Mouse (Mus musculus) lung, postnatal 25 days (tissue): ENCODE data around the gene Spaca4.

Experiments used
- DNase-seq: peaks from one replicate; pipeline ENCODE4 v3.0.0; 2022; ENCODE audit warnings: low spot score

Gene Spaca4

DNA sequence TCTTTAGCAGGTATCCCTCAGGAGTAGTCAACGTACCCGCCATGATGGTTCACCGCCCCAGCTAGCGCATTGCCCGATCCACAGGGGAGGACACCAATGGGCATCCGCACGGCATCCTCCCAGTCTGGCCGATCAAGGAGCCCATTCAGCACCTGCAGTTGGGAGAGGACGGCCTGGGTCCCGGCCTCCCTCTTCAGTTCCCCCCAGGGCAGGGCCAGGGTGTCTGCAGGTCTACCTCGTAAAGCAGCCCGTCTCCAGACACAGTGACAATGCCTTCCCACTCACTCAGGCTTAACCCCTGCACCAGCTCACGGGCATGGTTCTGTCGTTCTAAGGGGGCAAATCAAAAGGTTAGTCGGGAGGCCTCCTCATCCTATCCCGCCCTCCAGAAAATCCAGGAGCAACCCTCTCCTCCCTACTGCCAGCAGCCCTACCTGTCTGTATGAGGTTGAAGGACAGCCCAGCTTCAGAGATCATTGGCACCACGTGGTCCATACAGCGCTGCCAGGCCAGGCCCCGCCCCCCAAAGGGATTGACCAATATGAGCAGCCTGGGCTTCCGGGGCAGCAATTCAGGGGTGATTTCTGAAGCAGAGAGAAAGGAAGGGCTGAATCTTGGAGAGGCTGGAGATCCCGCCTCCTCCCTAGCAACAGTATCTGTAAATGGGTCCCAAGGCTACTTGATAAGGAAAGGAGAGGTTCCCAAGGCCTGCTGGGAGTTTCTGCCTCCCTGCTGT is 13.4 kb downstream of the Spaca4 start:
- DNase-seq = peak; percentile 89

DNA sequence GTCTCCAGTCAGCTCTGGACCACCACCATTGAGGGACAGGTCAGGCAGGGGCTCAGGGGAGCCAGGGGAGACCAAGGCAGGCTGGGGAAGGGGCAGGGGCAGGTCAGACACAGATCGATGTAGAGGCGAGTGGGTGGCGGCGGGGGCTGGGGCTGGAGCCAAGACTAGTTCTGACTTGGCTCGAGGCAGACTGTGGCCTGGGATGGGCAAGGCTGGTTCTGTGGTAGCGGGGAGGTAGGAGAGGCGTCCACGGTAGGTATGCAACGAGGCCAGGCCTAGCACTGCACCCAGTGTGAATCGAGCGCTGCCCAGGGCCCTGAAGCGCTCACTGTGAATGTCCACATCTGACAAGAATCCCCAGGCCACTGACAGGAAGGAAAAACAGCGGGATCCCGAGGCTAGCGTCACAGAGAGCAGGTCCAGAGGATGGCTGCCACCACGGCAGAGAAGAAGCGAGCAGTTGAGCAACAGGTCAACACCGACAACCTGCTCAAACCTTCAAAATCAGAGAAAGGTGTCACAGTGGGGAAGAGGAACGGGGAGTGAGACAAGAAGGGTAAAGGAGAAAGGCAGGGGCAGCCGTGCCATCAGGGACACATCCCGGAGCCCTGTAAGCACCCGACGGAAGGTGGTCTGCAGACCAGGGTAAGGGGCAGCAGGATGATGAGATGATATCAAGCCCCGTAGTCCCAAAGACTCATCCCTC is 14.1 kb downstream of the Spaca4 start:
- DNase-seq = no peak

- no peak for DNase-seq
These were observed 15.0 kb downstream of the Spaca4 start for GRCm38 (mm10) chr7:45710477-45711191.

GRCm38 (mm10) chr7:45709677-45710355 is 15.8 kb downstream of the Spaca4 start:
- DNase-seq = no peak

DNA sequence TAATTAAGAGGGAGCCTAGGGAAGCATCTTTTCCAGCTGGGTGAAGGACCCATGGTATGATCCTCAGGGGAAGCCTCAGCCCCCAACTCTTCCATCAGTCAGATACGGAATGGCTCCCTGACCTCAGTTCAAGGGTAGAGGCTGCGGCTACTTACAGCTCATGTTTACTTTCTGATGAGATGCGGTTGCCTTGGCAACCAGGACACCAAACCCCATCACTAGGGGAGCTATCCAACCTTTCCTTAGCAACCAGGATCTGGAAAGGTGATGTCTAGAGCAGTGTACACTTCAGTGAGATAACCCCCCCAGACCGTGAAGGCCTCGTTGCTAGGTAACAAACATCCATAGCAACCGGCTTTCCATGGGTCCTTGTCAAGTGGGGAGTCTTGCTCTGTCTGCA is 16.6 kb downstream of the Spaca4 start:
- no peak for DNase-seq

DNA sequence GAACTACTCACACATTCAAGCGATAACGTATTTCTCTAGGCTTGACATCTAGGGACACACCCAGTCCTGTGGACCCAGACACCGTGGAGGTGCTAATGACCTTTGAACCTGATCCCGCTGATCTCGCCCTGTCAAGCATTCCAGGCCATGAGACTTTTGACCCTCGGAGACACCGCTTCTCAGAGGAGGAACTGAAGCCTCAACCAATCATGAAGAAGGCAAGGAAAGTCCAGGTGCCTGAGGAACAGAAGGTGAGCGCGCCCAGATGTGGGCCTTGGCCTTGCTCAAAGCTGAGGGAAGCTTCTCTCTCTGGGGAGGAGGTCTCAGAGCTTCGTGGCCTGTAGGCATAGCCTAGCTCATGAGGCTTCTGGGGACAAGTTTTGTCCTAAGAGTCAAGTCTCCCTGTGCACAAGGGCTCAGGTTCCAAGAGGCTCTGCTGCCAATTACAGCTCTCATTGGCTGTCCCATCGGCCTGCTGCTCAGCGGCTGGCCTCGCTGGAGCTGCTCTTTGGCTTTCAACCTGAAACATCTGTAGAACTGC is 17.3 kb downstream of the Spaca4 start:
- DNase-seq = no peak

DNA sequence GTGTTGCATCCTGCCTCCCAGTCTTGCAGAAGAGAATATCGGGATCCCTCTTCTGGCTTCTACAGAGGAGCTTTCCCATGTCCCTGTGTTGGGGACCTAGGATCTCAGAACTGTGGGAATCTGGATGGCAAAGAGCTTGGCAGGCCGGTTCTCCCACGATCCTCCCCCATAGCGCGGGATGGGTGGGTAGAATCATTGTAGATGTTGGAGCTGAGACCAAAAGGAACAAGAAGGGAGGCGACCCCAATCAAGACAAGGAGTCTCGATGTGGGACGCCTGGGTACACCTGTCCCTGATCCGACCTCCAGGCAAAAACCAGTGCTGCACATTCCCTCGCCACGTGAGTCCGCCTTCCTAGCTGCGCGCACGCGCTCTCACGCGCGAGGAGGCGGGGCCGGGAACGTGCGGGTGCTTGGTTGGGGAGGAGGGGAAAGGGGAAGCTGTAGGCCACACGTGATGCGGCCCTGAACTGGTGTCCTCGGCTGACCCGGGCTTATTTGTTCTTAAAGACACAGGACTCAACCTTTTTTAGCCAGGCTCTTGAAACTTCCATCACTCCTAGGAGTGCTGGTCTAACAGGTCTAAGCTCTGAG is 18.1 kb downstream of the Spaca4 start:
- peak; percentile 97 for DNase-seq

DNA sequence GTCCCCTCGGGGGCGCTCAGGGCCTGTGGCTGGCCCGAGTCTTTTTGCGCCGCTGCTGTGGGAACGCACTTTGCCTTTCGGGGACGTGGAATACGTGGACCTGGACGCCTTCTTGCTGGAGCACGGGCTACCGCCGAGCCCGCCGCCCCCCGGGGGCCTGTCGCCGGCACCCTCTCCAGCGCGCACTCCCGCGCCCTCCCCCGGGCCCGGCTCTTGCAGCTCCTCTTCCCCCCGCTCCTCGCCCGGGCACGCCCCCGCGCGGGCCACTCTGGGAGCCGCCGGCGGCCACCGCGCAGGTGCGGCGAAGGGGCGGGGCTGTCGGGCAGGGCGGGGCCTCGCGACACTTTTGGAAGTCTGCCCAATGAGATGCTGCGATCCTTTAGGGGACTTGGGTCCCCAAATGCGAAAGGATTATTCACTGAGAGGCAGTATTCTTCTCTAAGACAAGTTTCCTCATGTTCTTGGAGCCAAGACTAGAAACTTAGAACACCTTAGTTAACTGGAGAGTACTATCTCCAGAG is 18.8 kb downstream of the Spaca4 start:
- peak; percentile 90 for DNase-seq

DNA sequence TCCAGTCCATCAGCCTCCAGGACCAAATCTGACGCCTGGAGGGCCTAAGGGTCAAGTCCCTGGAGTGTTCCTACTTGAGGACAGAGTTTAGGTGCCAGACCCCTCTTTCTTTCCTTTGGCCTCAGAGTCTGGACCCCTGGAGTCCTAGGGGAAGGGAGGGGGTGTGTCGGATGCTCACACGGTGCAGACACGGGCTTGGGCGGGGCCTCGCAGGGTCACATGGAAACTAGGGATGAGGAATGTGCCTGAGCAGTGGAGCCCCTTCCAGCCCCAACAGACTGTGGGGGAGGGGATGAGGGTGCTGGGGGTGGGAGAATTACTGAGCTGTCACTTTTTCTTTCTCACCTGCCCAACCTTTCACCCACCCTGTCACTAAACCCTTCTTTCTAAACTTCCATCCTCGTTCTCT is 19.7 kb downstream of the Spaca4 start:
- DNase-seq = peak; percentile 93

GRCm38 (mm10) chr7:45705443-45705864 is 20.2 kb downstream of the Spaca4 start:
- no peak for DNase-seq

DNA sequence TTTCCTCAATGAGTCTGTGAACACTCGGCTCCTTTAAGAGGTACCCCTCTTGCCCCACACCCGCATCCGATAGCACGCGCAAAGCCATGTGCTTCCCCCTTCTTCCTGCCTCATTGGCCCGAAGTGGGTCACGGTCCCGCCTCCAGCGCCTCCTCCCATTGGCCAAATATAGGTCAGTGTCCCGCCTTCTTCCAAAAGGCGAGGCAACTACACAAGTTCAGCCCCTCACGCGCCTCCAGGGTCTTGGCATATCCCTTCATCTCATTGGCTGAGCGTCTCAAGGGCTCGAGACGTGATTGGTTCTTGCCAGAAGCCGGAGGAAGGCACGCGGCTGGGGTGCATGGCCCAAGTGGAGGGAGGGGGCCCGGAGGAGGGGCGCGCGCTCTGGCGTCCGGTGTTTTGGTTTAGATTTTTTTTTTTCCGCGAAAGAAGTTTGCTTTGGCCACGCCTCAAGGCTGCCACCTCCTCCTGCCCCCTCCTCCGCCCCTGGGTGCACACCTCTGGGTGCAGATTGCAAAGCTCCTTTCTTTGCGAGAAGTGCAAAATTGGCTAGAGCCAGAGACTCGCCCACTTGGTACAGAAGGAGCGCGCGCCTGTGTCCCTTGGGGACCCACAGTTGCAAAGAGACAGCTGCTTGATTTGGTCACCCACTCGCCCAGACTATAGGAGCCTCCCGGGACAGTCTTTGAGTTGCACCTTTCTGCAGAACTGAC is 20.7 kb downstream of the Spaca4 start, which contains the start of gene Dbp:
Gene Dbp, plus strand, starts transcription at position 359 of the 713 bp plus-strand sequence.
- DNase-seq = peak; percentile 100

- DNase-seq = peak; percentile 70
These were observed 21.5 kb downstream of the Spaca4 start for GRCm38 (mm10) chr7:45704046-45704559.

GRCm38 (mm10) chr7:45703521-45704033 is 22.0 kb downstream of the Spaca4 start:
- DNase-seq = no peak

GRCm38 (mm10) chr7:45702809-45703520 is 22.6 kb downstream of the Spaca4 start:
- DNase-seq = no peak

- DNase-seq = no peak
These were observed 23.3 kb downstream of the Spaca4 start for GRCm38 (mm10) chr7:45702316-45702715.

DNA sequence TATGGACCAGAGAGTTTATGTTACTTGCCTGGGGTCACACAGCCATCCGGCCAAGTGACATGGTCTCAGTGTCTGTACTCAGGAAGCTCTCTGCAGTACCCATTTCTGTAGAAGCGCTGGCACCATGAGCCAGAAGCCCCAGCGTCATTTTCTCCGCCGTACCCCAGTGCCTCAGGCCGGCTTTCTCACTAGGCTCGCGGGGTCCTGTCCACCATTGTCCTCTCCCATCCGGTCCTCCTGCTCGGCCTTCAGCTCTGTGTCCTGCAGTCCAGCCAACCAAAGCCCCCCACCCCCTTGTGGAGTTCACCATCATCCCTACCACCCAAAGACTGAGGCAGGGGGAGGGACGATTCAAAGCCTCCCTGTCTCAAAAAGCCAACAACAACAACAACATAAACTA is 24.0 kb downstream of the Spaca4 start:
- no peak for DNase-seq

GRCm38 (mm10) chr7:45701072-45701471 is 24.5 kb downstream of the Spaca4 start:
- DNase-seq = no peak

- peak; percentile 86 for DNase-seq
These were observed 25.2 kb downstream of the Spaca4 start for GRCm38 (mm10) chr7:45700301-45701015.
